Mouse (Mus musculus): ENCODE measurements at regions not wholly inside any gene's neighbourhood (a gene's known extent, or its start where the extent isn't known, plus 50 kb on each side); places are given as distances from the start of the nearest gene placed in this dataset.

GRCm38 (mm10) chr10:117934797-117935196 lies 89.0 kb upstream of the Rap1b start:
- Histone ChIP-seq H3K36me3 (replicated peaks; ENCODE audit: low read length) (peaks cover 27% of the 10 kb centered on the region), H3K27me3 (replicated peaks) (no peaks in the 10 kb centered on the region), H3K4me1 (peaks cover 96% of the 10 kb centered on the region), H3K4me3 (replicated peaks) (no peak overlapping the region), H3K9me3 (0 out of 2 replicates have a peak, but pooled peaks cover 3% of the 10 kb centered on the region)
- TF ChIP-seq FLI1 (IDR thresholded peaks at IDR 0.05; ENCODE audit: low read length) (no peak), GATA1 (IDR thresholded peaks at IDR 0.05; ENCODE audit: borderline replicate concordance, low read length) (peak; percentile 85; the same call in 2 of the 3 replicates)

GRCm38 (mm10) chr10:117938717-117939116 lies 92.9 kb upstream of the Rap1b start:
- TF ChIP-seq GATA1 (IDR thresholded peaks at IDR 0.05; ENCODE audit: borderline replicate concordance, low read length) (no peak), FLI1 (IDR thresholded peaks at IDR 0.05; ENCODE audit: low read length) (no peak)
- H3K27me3 ChIP-seq (replicated peaks), result no peaks in the 10 kb centered on the region

GRCm38 (mm10) chr10:117940441-117941265 lies 94.8 kb upstream of the Rap1b start:
- Histone ChIP-seq H3K36me3 (replicated peaks; ENCODE audit: low read length) (peaks cover 35% of the 10 kb centered on the region), H3K4me3 (replicated peaks) (peak overlapping the region; percentile 80), H3K27me3 (replicated peaks) (no peaks in the 10 kb centered on the region), H3K4me1 (peaks cover 96% of the 10 kb centered on the region), H3K9me3 (peaks cover 3% of the 10 kb centered on the region; the same call in 1 of the 2 replicates)
- TF ChIP-seq FLI1 (IDR thresholded peaks at IDR 0.05; ENCODE audit: low read length), result no peak
- no peak for TF ChIP-seq GATA1 (IDR thresholded peaks at IDR 0.05; ENCODE audit: borderline replicate concordance, low read length)

More at GRCm38 (mm10) chr10:117938717-117939116, 92.9 kb upstream of the Rap1b start:
- Histone ChIP-seq H3K4me3 (replicated peaks) (no peak overlapping the region), H3K36me3 (replicated peaks; ENCODE audit: low read length) (peaks cover 34% of the 10 kb centered on the region), H3K4me1 (peaks cover 95% of the 10 kb centered on the region), H3K9me3 (0 out of 2 replicates have a peak, but pooled peaks cover 3% of the 10 kb centered on the region)

GRCm38 (mm10) chr10:117941266-117941651 lies 95.4 kb upstream of the Rap1b start:
- Histone ChIP-seq H3K4me1 (peaks cover 95% of the 10 kb centered on the region), H3K27me3 (replicated peaks) (no peaks in the 10 kb centered on the region), H3K36me3 (replicated peaks; ENCODE audit: low read length) (peaks cover 30% of the 10 kb centered on the region), H3K4me3 (replicated peaks) (peak overlapping the region; percentile 80), H3K9me3 (peaks cover 3% of the 10 kb centered on the region; the same call in 1 of the 2 replicates)
- TF ChIP-seq GATA1 (IDR thresholded peaks at IDR 0.05; ENCODE audit: borderline replicate concordance, low read length), result no peak
- no peak for TF ChIP-seq FLI1 (IDR thresholded peaks at IDR 0.05; ENCODE audit: low read length)

- Histone ChIP-seq H3K4me1 (peaks cover 90% of the 10 kb centered on the region), H3K4me3 (replicated peaks) (peak overlapping the region; percentile 33), H3K36me3 (replicated peaks; ENCODE audit: low read length) (peaks cover 33% of the 10 kb centered on the region), H3K9me3 (peaks cover 4% of the 10 kb centered on the region; the same call in 1 of the 2 replicates), H3K27me3 (replicated peaks) (no peaks in the 10 kb centered on the region)
- TF ChIP-seq FLI1 (IDR thresholded peaks at IDR 0.05; ENCODE audit: low read length) (no peak), GATA1 (IDR thresholded peaks at IDR 0.05; ENCODE audit: borderline replicate concordance, low read length) (no peak)
Observed at GRCm38 (mm10) chr10:117943702-117944307, 98.0 kb upstream of the Rap1b start.

GRCm38 (mm10) chr10:117947191-117947590 lies 101.4 kb upstream of the Rap1b start:
- no peaks in the 10 kb centered on the region for H3K27me3 ChIP-seq (replicated peaks)

GRCm38 (mm10) chr10:117947911-117948310 lies 102.1 kb upstream of the Rap1b start:
- Histone ChIP-seq H3K4me1 (peaks cover 77% of the 10 kb centered on the region), H3K9me3 (peaks cover 4% of the 10 kb centered on the region; the same call in 1 of the 2 replicates), H3K36me3 (replicated peaks; ENCODE audit: low read length) (peaks cover 28% of the 10 kb centered on the region), H3K27me3 (replicated peaks) (no peaks in the 10 kb centered on the region), H3K4me3 (replicated peaks) (no peak overlapping the region)
- TF ChIP-seq GATA1 (IDR thresholded peaks at IDR 0.05; ENCODE audit: borderline replicate concordance, low read length), result no peak
- TF ChIP-seq FLI1 (IDR thresholded peaks at IDR 0.05; ENCODE audit: low read length), result no peak

More at GRCm38 (mm10) chr10:117947191-117947590, 101.4 kb upstream of the Rap1b start:
- H3K9me3 ChIP-seq, result peaks cover 4% of the 10 kb centered on the region; the same call in 1 of the 2 replicates
- peaks cover 32% of the 10 kb centered on the region for H3K36me3 ChIP-seq (replicated peaks; ENCODE audit: low read length)
- no peak overlapping the region for H3K4me3 ChIP-seq (replicated peaks)
- peaks cover 77% of the 10 kb centered on the region for H3K4me1 ChIP-seq
- TF ChIP-seq FLI1 (IDR thresholded peaks at IDR 0.05; ENCODE audit: low read length) (no peak), GATA1 (IDR thresholded peaks at IDR 0.05; ENCODE audit: borderline replicate concordance, low read length) (no peak)

DNA sequence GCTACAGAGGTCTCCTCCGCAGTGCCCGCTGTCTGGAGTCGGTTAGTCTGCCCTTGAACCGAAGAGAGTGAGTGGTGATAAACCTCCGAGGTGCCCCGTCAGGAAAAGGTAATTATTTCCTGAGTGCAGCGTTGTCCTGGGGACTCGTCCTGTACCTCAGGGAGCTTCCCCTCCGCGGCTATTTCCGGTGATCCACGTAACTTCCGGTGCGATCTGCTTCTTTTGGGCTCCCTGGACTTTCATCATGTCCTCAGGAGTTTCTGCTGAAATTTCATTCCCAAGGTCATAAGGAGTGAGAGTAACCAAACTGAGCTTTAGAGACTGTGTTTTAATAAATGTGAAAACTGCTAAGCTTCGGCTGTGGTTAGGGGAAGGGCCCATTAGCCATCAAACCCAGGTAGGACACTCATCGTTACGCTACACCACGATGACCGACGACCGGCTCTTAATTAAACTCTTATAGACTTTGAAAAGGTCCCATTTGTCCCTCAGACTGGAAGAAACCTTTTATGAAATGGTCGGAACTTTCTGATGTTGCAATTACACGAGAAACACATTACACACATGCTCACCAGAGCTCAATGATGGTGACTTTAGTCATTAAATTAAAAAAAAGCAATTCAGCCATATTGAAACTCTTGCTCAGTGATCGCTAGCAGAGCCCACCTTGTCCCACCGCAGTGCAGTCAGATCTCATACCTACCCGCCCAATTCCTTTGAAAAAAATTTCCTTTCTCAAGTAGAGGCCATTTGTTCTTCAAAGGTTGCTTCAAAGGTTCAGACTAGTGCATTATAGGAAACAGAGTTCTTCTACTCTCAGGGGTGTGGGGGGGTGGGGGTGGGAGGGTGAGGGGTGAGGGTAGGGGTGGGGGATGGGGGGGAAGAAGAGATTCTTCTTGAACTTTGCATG lies 106.5 kb upstream of the Rap1b start:
- TF ChIP-seq GATA1 (IDR thresholded peaks at IDR 0.05; ENCODE audit: borderline replicate concordance, low read length) (no peak), FLI1 (IDR thresholded peaks at IDR 0.05; ENCODE audit: low read length) (no peak)
- H3K27me3 ChIP-seq (replicated peaks), result no peaks in the 10 kb centered on the region
- H3K4me3 ChIP-seq (replicated peaks), result peak overlapping the region; percentile 51
- H3K4me1 ChIP-seq, result peaks cover 57% of the 10 kb centered on the region
- peaks cover 14% of the 10 kb centered on the region for H3K36me3 ChIP-seq (replicated peaks; ENCODE audit: low read length)
- no peaks in the 10 kb centered on the region for H3K9me3 ChIP-seq
